Mouse (Mus musculus) adrenal gland, adult 18-20 months (tissue): ENCODE measurements around the gene Hoxa3. TPM values are rescaled to one million over a fixed set of nuclear protein-coding genes. Genes with fewer than 3 reads are reported as not detected.

Experiments used
- DNase-seq, 2 experiments: peaks; one replicate each; pipeline ENCODE4 v3.0.0; 2021 to 2022; ENCODE audit warnings: low spot score in 2 of 2
- total RNA-seq, 2 experiments: library from RNA; stranded (reverse); gene quantifications; 1 replicate in 1 of 2; 2 replicates in 1 of 2; pipeline ENCODE4 v1.2.3; 2021

Gene Hoxa3
- total RNA-seq, 2 experiments from 2014 or later = 2.8 to 4.0 TPM

DNA sequence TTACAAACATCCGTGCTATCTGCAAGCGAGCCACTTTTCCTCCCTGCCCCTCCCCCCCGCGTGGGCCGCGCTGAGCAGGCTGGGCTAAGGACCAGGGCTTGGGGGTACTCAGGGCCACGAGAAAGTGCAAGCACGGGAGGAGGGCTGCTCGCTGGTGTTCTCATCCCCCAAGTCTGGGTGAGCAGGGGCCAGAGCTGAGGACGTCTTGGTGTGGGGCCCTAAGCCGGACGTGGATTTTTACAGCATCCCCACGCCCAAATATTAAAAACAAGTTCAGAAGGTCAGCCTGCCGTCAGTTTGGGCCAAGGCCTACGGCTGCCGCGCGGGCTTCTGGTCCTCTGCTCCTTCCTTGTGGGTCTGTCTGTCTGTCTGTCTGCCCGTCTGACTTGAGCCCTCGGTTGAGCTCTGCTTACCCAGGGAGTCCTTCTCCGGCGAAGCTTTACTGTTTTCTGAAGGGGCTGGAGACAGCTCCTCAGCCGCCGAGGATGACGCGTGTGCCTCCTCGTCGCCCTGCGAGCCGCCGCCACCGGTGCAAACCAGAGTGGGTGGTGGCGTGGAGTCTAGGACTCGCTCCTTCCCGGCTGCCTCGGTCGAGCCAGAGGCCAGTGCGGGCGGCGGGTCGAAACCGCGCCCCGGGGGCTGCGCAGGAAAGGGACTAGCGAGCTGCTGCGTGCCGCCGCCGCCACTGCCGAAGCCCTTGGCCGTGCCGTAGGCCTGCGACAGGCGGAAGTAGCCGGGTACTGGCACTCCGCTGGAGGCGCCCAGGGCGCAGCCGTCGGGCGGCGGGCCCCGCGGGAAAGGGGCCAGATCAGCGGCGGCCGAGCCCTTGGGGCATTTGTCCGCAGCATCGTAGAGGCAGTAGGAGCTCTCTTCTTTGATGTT is 20.7 kb upstream of the Hoxa3 start:
- DNase-seq = peak in 1 of 2 experiments; percentile 27

- peak in 1 of 2 experiments; percentile 18 for DNase-seq
Measured at GRCm38 (mm10) chr6:52232984-52233545, 19.9 kb upstream of the Hoxa3 start.

DNA sequence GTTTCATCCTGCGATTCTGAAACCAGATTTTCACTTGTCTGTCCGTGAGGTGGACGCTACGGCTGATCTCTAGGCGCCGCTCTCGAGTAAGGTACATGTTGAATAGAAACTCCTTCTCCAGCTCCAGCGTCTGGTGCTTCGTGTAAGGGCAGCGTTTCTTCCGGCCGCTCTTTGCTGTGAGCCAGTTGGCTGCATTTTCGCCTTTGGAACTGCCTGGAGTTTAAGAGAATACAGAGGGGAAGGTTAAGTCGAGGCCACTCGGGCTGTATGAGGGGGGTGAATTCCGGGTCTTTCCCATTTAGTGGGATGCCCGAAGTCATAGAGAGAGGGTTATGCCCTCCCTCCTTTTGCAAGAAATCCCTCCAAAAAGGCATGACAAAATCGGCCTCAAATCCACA is 19.4 kb upstream of the Hoxa3 start:
- peak in 1 of 2 experiments; percentile 22 for DNase-seq

DNA sequence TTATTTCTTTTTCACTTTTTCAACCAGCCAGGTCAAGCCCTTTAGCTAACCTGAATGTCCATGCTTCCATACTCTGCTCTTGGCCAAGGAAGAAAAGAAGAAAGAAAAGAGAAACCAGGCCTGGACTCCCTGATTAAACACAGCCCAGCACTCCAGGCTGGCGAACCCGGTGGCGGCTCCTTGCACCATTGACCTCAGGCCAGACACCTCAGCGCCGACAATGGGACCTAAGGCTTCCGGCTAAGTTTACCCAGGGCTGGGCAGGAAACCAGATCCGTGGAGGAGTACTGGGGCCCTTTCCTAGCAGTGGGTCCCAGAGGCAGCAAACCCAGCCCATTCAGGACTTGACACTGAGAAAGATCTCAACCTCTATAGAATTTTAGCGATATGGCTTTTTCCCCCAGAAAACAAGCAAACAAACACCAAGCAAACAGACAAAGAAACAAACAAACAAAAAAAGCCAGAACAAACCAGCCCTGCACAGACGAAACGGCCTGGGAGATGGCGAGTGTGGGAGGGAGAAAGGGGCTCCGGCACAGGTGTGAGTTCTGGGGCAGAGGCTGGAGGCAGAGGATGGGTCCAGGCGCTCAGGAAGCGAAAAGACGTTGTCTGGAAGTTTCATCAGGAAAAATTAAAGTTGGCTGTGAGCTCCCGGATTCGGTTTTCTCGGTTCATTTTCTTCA is 18.9 kb upstream of the Hoxa3 start:
- DNase-seq = peak in 1 of 2 experiments; percentile 20

GRCm38 (mm10) chr6:52230516-52231165 is 17.5 kb upstream of the Hoxa3 start, which contains the start of gene Hoxa9:
Gene Hoxa9, minus strand, starts transcription at chr6:52231089.
- no peak for DNase-seq

DNA sequence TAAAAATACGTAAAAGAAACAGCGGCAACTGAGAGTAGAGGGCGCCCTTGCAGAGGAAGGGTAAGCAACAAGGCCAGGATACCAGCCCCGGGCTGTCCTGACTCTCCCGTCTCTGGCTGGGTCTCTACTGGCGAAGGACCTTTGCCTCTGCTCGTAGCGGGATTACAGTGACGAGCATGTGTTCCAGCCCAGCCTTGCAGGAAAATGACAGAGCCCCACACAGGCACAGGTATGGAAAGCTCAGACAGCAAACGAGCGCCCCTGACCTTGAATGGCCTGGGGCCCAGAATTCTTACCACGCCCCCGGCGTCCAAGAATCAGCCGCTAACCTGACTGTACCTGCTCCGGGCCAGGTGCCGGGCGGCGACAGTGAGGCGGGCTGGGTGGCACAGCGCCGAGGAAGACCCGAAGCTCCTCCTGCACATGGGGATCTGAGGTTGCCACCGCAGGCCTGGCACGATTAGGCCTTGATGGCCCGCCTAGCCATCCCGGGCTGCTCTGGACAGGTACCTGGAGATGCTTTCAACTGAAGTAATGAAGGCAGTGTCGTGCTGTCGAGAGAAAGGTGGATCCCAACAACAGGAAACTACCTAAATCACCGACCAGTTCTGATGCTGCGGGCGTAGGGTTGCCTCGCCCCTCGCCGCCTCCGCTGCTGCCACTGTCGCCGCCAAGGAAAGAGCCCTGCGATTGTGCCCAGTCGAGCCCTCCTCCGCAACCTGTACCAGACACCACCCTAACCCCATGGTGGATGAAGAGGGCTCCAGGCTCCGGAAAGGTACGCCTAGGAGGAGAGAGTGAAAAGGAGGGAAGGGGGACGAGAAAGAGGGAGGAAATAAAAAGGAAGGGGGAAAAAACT is 16.7 kb upstream of the Hoxa3 start:
- DNase-seq = no peak

- DNase-seq = no peak
Measured at GRCm38 (mm10) chr6:52228475-52229465, 15.6 kb upstream of the Hoxa3 start.

- DNase-seq = no peak
Measured at GRCm38 (mm10) chr6:52227470-52228222, 14.5 kb upstream of the Hoxa3 start.

GRCm38 (mm10) chr6:52226569-52227257 is 13.6 kb upstream of the Hoxa3 start:
- DNase-seq = no peak

- no peak for DNase-seq
Measured at GRCm38 (mm10) chr6:52225612-52226568, 12.8 kb upstream of the Hoxa3 start.

DNA sequence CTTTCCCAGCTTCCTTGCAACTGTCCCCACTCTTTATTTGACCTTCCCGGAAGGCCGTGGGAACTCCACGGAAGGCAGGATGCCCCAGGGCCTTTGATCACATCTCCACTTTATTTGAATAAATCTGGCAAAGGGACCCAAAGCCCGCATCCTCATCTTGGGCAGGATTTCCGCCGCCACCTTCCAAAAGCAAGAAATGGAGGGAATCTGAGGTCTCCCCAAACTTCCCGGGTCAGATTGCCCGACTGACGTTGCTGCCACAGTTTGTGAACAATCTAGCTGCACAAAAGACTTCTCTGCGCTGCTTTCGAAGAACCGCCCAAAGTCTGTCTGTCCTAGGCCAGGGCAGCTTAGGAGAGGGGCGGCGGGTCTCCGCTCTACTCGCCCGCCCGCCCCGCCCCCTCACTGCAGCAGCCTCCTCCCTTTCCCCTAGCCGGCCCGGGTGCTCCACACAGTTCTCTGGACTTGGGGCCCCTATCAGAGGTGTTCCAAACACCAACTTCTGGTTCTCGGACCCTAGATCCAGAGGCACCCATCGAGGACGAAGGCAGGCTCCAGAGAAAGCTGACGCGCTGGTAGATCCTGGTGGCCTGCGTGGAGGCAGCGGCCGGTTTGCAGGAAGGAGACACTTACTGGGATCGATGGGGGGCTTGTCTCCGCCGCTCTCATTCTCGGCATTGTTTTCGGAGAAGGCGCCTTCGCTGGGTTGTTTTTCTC is 11.9 kb upstream of the Hoxa3 start:
- no peak for DNase-seq

DNA sequence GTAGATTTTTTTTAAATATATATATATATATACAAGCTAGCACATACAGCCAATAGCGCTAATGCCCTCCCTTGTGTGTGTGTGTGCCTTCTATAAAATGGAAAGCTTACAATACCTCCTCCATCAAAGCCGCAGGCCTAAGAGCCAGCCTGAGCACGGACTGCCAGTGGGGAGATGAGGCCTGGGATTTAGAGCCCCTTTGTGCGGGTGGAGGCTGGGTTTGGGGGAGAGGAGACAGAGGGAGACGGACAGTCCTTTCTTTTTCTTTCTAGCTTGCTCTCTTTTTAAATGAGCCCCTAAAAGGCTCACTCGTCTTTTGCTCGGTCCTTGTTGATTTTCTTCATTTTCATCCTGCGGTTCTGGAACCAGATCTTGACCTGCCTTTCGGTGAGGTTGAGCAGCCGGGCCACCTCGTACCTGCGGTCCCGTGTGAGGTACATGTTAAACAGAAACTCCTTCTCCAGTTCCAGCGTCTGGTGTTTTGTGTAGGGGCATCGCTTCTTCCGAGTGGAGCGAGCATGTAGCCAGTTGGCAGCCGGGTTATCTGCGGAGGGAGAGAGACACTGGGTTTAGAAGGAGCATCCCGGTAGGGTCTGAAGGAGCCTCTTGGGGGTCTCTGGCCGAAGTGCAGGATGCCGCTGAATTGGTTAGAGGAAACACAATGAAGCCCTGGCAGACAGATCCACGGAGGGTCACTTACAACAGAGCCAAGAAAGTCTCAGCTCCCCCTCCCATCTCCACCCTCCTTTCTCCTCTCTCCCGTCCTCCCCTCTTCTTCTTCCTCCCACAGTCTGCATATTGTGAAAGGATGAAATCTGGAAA is 11.0 kb upstream of the Hoxa3 start:
- no peak for DNase-seq

DNA sequence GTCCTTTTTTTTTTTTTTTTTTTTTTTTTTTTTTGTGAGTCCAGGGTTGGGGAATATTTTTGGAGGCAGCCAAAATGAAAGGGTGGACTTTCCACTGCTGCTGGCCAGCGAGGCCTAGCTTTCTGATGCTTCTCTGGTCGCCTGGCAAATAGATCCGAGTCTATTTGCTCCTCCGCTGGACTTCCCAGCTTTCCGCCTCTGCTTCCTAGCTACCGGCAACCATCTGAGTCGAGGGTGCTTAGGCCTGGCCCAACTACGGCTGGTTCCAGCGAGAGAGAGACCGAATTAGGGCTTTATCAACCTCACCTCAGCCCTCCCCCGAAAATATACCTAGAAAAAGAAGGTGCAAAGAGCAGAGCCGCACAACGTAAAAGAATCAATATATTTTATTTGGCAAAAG is 9.6 kb upstream of the Hoxa3 start:
- no peak for DNase-seq

GRCm38 (mm10) chr6:52221993-52222685 is 9.0 kb upstream of the Hoxa3 start:
- DNase-seq = no peak
